Mouse (Mus musculus) bone marrow, adult 2 months (tissue): ENCODE data around the gene Olfr38.

Source experiments
- CTCF ChIP-seq: fragments of 200-500 bp; IDR thresholded peaks from 2 replicates; pipeline ENCODE4 v1.5.1; 2011; ENCODE audit warnings: low read length, control low read depth; ENCODE audit not compliant: control insufficient read depth, insufficient read depth
- POLR2A ChIP-seq: fragments of 200-500 bp; IDR thresholded peaks from 2 replicates; pipeline ENCODE4 v1.6.1; 2011; ENCODE audit warnings: low read depth, mild to moderate bottlenecking, control low read depth, low read length, borderline replicate concordance; ENCODE audit not compliant: control insufficient read depth

DNA sequence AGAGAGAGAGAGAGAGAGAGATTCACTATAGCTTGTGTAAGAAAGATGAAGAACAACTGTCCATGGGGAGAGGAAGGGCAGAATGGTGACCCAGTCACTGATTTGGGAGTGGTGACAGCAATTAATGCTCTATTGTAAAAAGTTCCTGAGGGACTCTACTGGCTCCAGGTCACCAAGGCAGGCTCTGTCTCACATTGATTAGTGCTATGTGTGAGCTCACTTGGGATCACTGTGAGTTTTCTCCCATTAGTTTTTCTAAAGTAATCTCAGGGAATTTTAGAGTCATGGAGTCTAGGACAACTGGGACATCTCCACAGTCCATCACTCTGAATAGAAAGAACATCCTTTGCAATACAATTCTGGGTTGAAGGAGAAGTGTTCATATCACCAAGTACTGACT is 28.6 kb downstream of the Olfr38 start, which contains the start of gene Olfr452:
- TF ChIP-seq POLR2A (no peak), CTCF (no peak)
